ENCODE assay signal across 27 mouse cellular contexts in genomic region chr2:129253631-129253970, GRCm38 (mm10). TPM values are rescaled to one million over a fixed set of nuclear protein-coding genes. Genes with fewer than 3 reads are reported as not detected.
DNase-seq lines count a peak whose midpoint lies in the region; ATAC-seq and TF ChIP-seq lines count a peak whose summit lies in the region.
"Had no signal": no experiment of that assay in that cellular context is flagged by ENCODE, and none has a peak within 500 bp of the region (broad histone marks: within the 10 kb centered on the region; RNA-seq: fewer than 3 reads in every experiment).

No protein-coding gene starts in this region.

- no peak for TF ChIP-seq POLR2A in lung, adult 2 months (IDR thresholded peaks at IDR 0.05; ENCODE audit: borderline replicate concordance, extremely low read depth, low read depth, low read length)

- no peaks in the 10 kb centered on the region for H3K4me1 ChIP-seq in kidney, embryonic 14.5 days (ENCODE audit: control insufficient read depth, insufficient read depth, low read length)
- no peaks in the 10 kb centered on the region for H3K4me1 ChIP-seq in lung, adult 2 months (ENCODE audit: control insufficient read depth, insufficient read depth, low read length)
- H3K4me1 ChIP-seq: hindbrain, embryonic 15.5 days; lung, embryonic 15.5 days had no signal

- 67% methylated on average over 2 of the region's 2 CpGs for WGBS in kidney, embryonic 14.5 days
- WGBS in lung, adult 2 months: 81% methylated on average over 2 of the region's 2 CpGs

- TF ChIP-seq CTCF in lung, adult 2 months (IDR thresholded peaks at IDR 0.05; ENCODE audit: insufficient read depth, low read length): no peak

- no peak overlapping the region for H3K27ac ChIP-seq in kidney, embryonic 14.5 days (ENCODE audit: low read depth, low read length)
- H3K27ac ChIP-seq: heart, embryonic 13.5 days; hindbrain, embryonic 10.5 days; hindbrain, embryonic 15.5 days; limb, embryonic 10.5 days; limb, embryonic 15.5 days; liver, embryonic 14.5 days; lung, embryonic 15.5 days had no signal

- no peak overlapping the region for H3K4me2 ChIP-seq in kidney, embryonic 14.5 days (replicated peaks; ENCODE audit: low read depth, low read length)
- H3K4me2 ChIP-seq: heart, embryonic 13.5 days; hindbrain, embryonic 15.5 days; limb, embryonic 15.5 days; lung, embryonic 15.5 days; midbrain, embryonic 11.5 days had no signal

- H3K27me3 ChIP-seq in kidney, embryonic 14.5 days (ENCODE audit: control insufficient read depth, insufficient read depth, low read length): no peaks in the 10 kb centered on the region
- H3K27me3 ChIP-seq: heart, embryonic 13.5 days; hindbrain, embryonic 15.5 days; limb, embryonic 15.5 days; lung, embryonic 15.5 days had no signal

- no peak overlapping the region for H3K9ac ChIP-seq in kidney, embryonic 14.5 days (ENCODE audit: low read depth, low read length)
- H3K9ac ChIP-seq: forebrain, postnatal 0 days; heart, embryonic 13.5 days; hindbrain, embryonic 15.5 days; limb, embryonic 15.5 days; liver, embryonic 14.5 days; lung, embryonic 15.5 days had no signal

- DNase-seq in kidney, adult 8-10 months: peak; percentile 44 to 47
- DNase-seq in retina, postnatal 1 day: peak; percentile 20
- DNase-seq in retina, embryonic 14.5 days (ENCODE audit: low spot score): no peak
- DNase-seq in R1 (ENCODE audit: low read depth, low spot score): peak; percentile 63
- DNase-seq in lung, adult 2 months: no peak
- DNase-seq: adrenal gland, adult 8-10 months; cerebellum, adult 2 months; cerebellum, postnatal 14 days; forebrain, postnatal 0 days; heart, postnatal 10 days; layer of hippocampus, postnatal 36 days had no signal

- no peaks in the 10 kb centered on the region for H3K9me3 ChIP-seq in kidney, embryonic 14.5 days (ENCODE audit: control insufficient read depth, low read length)
- H3K9me3 ChIP-seq: heart, embryonic 13.5 days; hindbrain, embryonic 10.5 days; hindbrain, embryonic 15.5 days; limb, embryonic 10.5 days; limb, embryonic 15.5 days; lung, embryonic 15.5 days had no signal

- H3K36me3 ChIP-seq in kidney, embryonic 14.5 days (ENCODE audit: control insufficient read depth, insufficient read depth, low read length): no peaks in the 10 kb centered on the region
- H3K36me3 ChIP-seq: heart, embryonic 13.5 days; hindbrain, embryonic 10.5 days; hindbrain, embryonic 15.5 days; limb, embryonic 10.5 days; limb, embryonic 15.5 days; lung, embryonic 15.5 days had no signal

- H3K4me3 ChIP-seq in kidney, embryonic 14.5 days (ENCODE audit: low read length): no peak overlapping the region
- H3K4me3 ChIP-seq in lung, adult 2 months (replicated peaks; ENCODE audit: extremely low read depth, low read depth, low read length): no peak overlapping the region
- H3K4me3 ChIP-seq: erythroblast, embryonic 14.5 days; heart, embryonic 13.5 days; hindbrain, embryonic 10.5 days; hindbrain, embryonic 15.5 days; limb, embryonic 10.5 days; limb, embryonic 15.5 days; lung, embryonic 15.5 days had no signal

- no peak for ATAC-seq in kidney, embryonic 14.5 days (ENCODE audit: low FRiP score, low TSS enrichment)
- ATAC-seq in CD4-positive, CD25-positive, alpha-beta regulatory T cell, adult 4 months: no peak
- ATAC-seq: forebrain, postnatal 0 days; inflammation-experienced regulatory T-cells, adult 6 months; midbrain, embryonic 16.5 days had no signal

RNA-seq across cellular contexts. Expression of gene Ckap2l, which starts 43.4 kb away (rescaled TPM):
- 53.5 and 67.7 TPM in 2 replicates for polyA plus RNA-seq in kidney, embryonic 14.5 days (2014; fragmentation: Nextera tagmentation; extraction: Ambion mirVana)
- 1 to 10 TPM; 3.7 to 8.0 TPM for polyA plus RNA-seq in CD4-positive, CD25-positive, alpha-beta regulatory T cell, adult 4 months (2017; shearing (Covaris generic))
- 0.12 and 0.60 TPM in 2 replicates for polyA plus RNA-seq in lung, adult 2 months (2012; rRNA removed)

RNA-seq across cellular contexts. Expression of gene Slc20a1, which starts 55.0 kb away (rescaled TPM):
- polyA plus RNA-seq in kidney, embryonic 14.5 days (2014; fragmentation: Nextera tagmentation; extraction: Ambion mirVana): 16.4 and 34.5 TPM in 2 replicates
- 100 to 1,000 TPM in 1 of 2 experiments, 10 to 100 TPM in 1; 94.7 to 130 TPM for polyA plus RNA-seq in CD4-positive, CD25-positive, alpha-beta regulatory T cell, adult 4 months (2017; shearing (Covaris generic))
- polyA plus RNA-seq in lung, adult 2 months (2012; rRNA removed): 17.1 and 23.3 TPM in 2 replicates

RNA-seq across cellular contexts. Expression of gene Il1a, which starts 56.2 kb away (rescaled TPM):
- 0.16 TPM in 1 of 2 replicates, not detected in the other for polyA plus RNA-seq in kidney, embryonic 14.5 days (2014; fragmentation: Nextera tagmentation; extraction: Ambion mirVana)
- not detected for polyA plus RNA-seq in CD4-positive, CD25-positive, alpha-beta regulatory T cell, adult 4 months (2017; shearing (Covaris generic))
- 1.3 and 2.7 TPM in 2 replicates for polyA plus RNA-seq in lung, adult 2 months (2012; rRNA removed)
- polyA plus RNA-seq: embryonic facial prominence, embryonic 14.5 days; erythroblast, embryonic 14.5 days; hindbrain, embryonic 10.5 days; limb, embryonic 10.5 days; midbrain, embryonic 11.5 days; neural tube, embryonic 11.5 days; stomach, embryonic 14.5 days had no signal

Comparison
In these comparisons a context has a peak if more than half of its experiments do, and no peak if none do; other contexts are left out.
1. DNase-seq: peak in kidney, adult 8-10 months (2 of 2), retina, postnatal 1 day (single experiment) and R1 (single experiment); none in retina, embryonic 14.5 days (single experiment) and lung, adult 2 months (single experiment).